Mouse (Mus musculus): ENCODE measurements at regions not wholly inside any gene's neighbourhood (a gene's known extent, or its start where the extent isn't known, plus 50 kb on each side); places are given as distances from the start of the nearest gene placed in this dataset.

DNA sequence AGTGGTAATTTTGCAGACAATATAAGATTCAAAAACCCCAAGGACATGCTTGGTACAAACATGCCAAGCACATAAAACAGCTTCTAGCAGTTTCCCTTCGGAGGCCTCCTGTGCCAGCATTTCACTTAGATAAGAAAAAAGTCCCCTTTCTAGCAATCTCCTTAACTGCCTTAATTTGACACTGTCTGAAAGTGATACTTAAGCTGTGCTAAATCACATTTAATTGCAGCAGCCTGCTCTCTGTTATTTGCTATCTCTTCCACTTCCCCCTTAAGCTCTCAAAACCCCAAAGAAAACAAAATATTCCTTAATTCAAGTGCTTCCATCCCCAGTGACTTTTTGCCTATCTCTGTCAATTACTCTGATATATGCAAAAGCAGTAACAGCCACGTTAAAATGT, 86.9 kb upstream of the Prokr2 start:
- no peak overlapping the region for H3K4me3 ChIP-seq
- no peaks in the 10 kb centered on the region for H3K36me3 ChIP-seq
- H3K9ac ChIP-seq: no peak overlapping the region
- ATAC-seq (ENCODE audit: insufficient number of reproducible peaks, insufficient read depth, low FRiP score, low TSS enrichment): no peak
- peaks cover 6% of the 10 kb centered on the region for H3K4me1 ChIP-seq
- no peaks in the 10 kb centered on the region for H3K9me3 ChIP-seq
- 20% methylated on average over 2 of the region's 2 CpGs for WGBS
- no peaks in the 10 kb centered on the region; the same call in 1 of the 2 replicates for H3K27me3 ChIP-seq
- no peak overlapping the region for H3K27ac ChIP-seq
- H3K4me2 ChIP-seq (replicated peaks): no peak overlapping the region

DNA sequence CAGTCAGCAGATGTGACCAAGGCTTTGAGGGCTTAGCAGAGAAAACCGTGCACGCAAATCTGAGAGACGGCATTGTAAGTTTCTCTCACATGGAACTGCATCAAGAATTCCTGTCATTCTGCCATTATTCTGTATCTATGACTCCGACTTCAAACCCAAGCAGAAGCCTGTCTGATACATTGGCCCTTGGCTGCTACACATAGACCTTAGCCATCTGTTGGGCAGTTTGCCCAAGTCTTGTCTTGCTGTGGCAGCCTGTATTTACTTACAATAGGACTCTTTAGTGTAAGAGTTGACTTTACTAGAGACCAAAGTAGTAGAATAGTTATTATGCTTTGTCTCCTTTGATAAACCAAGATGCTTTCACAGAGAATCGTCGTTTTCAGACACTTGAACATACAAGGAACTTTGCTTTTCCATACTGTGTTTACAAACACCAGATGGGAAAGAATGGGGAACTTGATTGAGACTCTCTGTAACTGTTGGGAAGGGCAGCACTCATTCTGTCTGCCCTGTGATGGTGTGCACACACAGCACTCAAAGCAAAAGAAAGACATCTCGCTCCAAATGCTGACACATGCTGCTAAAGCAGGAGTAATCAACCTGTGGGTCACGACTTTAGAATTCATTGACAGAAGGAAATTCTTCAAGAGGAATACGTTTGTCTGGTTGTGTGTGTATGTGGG, 83.9 kb upstream of the Prokr2 start:
- Histone ChIP-seq H3K36me3 (no peaks in the 10 kb centered on the region), H3K9me3 (no peaks in the 10 kb centered on the region), H3K27me3 (no peaks in the 10 kb centered on the region), H3K4me1 (peaks cover 6% of the 10 kb centered on the region), H3K9ac (no peak overlapping the region), H3K27ac (no peak overlapping the region), H3K4me2 (replicated peaks) (no peak overlapping the region), H3K4me3 (no peak overlapping the region)
- WGBS: 87% methylated on average over 9 of the region's 9 CpGs
- no peak for ATAC-seq (ENCODE audit: insufficient number of reproducible peaks, insufficient read depth, low FRiP score, low TSS enrichment)

DNA sequence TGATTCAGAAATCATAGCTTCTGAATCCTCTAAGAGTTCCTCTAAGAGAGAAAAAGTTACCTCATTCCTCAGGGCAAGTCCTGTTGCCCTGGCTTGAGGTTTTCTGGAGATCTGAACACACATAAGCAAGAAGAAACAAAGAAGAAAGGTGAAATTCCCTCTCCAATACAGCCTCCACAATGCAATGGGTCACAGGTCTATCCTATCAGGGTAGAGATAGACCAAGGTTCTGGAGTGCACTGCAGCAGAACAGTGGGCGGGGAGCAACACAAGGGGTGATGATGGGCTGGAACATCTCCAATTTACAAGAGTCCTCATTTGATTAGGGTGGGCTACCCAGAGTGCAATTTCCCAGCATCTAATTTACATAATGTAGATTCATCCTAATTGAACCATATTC, 69.8 kb upstream of the Prokr2 start:
- Histone ChIP-seq H3K9me3 (no peaks in the 10 kb centered on the region), H3K9ac (no peak overlapping the region), H3K36me3 (no peaks in the 10 kb centered on the region), H3K4me3 (no peak overlapping the region), H3K4me1 (no peaks in the 10 kb centered on the region), H3K27me3 (no peaks in the 10 kb centered on the region), H3K27ac (no peak overlapping the region), H3K4me2 (replicated peaks) (no peak overlapping the region)
- ATAC-seq (ENCODE audit: insufficient number of reproducible peaks, insufficient read depth, low FRiP score, low TSS enrichment): no peak
- WGBS: 96% methylated on average over 1 of the region's 1 CpGs

DNA sequence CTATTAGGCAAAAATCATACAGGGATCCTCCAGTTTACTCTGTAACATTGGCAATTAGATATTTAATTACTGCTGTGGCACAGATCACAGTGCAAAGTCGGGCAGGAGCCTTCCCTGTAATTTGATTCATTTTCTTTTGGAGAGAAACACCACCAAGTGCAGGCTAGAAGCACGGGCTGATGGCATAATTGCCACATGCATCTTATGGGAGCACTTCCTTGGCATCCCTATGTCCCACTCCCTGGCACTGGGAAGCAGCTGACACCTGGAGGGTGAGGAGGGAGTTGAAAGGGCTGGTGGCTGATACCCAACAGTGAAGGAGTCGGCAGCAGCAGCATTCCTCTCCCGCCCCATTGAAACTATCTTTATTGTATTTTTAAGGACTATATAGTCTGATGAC, 64.1 kb upstream of the Prokr2 start:
- no peak overlapping the region for H3K4me2 ChIP-seq (replicated peaks)
- H3K4me1 ChIP-seq: peaks cover 7% of the 10 kb centered on the region; the same call in 1 of the 2 replicates
- no peak overlapping the region for H3K4me3 ChIP-seq
- no peak overlapping the region for H3K27ac ChIP-seq
- ATAC-seq (ENCODE audit: insufficient number of reproducible peaks, insufficient read depth, low FRiP score, low TSS enrichment): no peak
- H3K36me3 ChIP-seq: no peaks in the 10 kb centered on the region
- WGBS: 64% methylated on average over 4 of the region's 4 CpGs
- H3K27me3 ChIP-seq: no peaks in the 10 kb centered on the region
- H3K9me3 ChIP-seq: no peaks in the 10 kb centered on the region
- H3K9ac ChIP-seq: no peak overlapping the region

DNA sequence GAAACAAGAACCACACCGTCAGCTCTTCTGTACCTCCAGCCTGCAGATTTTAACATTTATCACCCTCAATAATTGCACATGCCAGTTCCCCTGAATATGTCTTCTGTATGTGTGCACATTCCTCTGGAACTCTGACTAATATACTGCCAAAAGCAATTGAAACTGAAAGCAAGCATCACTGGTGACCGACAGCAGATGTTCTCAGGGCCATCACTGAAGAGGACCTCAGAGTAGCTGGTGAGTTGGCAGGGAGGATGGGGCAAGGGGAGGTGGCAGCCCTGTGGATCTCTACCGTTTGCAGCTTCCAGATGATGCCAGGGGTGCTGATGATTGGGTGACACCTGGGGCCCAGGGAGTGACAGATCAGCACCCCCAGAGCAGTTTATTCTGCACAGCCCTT, 62.6 kb upstream of the Prokr2 start:
- Histone ChIP-seq H3K4me3 (no peak overlapping the region), H3K9me3 (no peaks in the 10 kb centered on the region), H3K27ac (no peak overlapping the region), H3K4me2 (replicated peaks) (no peak overlapping the region), H3K4me1 (peaks cover 7% of the 10 kb centered on the region; the same call in 1 of the 2 replicates), H3K36me3 (no peaks in the 10 kb centered on the region), H3K9ac (no peak overlapping the region), H3K27me3 (no peaks in the 10 kb centered on the region)
- WGBS: 65% methylated on average over 3 of the region's 3 CpGs
- no peak for ATAC-seq (ENCODE audit: insufficient number of reproducible peaks, insufficient read depth, low FRiP score, low TSS enrichment)

DNA sequence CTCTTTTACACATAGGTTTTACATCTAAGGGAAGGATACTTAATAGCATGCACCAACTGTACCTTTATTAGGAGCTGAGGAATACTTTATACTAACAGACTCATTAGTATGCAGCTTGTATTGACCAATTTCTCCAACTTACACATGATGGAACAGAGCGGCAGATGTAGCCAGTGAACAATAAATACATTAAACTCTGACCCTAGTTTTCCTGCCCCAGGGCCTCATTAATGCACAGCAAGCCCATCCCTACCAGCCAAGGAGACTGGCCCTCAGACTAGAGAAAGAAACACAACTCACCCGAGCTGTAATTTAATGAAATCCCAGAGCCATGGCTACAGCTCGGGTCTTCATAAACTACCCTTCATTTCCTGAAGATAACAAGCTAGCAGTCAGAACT, 60.8 kb upstream of the Prokr2 start:
- Histone ChIP-seq H3K36me3 (no peaks in the 10 kb centered on the region), H3K4me1 (peaks cover 10% of the 10 kb centered on the region; the same call in 1 of the 2 replicates), H3K27me3 (no peaks in the 10 kb centered on the region), H3K9ac (no peak overlapping the region), H3K4me3 (no peak overlapping the region), H3K27ac (no peak overlapping the region), H3K4me2 (replicated peaks) (no peak overlapping the region), H3K9me3 (no peaks in the 10 kb centered on the region)
- 35% methylated on average over 3 of the region's 3 CpGs for WGBS
- no peak for ATAC-seq (ENCODE audit: insufficient number of reproducible peaks, insufficient read depth, low FRiP score, low TSS enrichment)

DNA sequence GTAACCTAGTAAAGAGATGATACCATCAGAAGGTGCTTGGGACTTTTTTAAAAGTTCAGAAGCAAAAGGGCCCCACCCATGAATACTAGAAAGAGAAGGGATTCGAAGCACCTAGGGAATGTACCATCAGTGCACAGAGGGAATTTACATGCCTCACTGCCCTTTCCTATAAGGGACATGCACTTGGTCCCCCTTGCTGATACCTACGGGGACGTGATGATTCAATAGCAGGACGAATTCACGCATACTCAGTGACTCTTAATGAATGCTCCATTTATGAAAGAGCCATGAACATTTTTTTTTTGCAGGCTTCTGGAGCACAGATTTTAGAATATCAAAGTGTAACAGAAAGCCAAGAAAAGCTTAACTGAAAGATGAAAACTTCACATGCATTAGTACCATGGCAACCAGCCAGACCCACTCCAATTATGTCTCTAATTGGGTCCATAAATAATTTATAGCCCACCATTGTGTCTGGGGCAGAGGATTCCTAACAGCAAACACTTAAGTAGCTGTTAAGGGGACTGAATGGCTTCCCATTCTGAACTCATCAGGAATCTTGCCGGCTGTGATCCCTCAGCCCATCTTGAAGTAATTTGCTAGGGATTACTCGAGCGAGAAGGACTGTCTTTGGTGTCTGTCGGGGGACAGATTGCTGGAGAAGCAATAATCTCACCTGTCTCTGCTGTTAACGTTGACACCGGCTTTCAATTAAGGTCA, 59.4 kb upstream of the Prokr2 start:
- ATAC-seq (ENCODE audit: insufficient number of reproducible peaks, insufficient read depth, low FRiP score, low TSS enrichment): peak; percentile 23; the same call in 1 of the 2 replicates
- Histone ChIP-seq H3K27me3 (no peaks in the 10 kb centered on the region), H3K4me1 (peaks cover 10% of the 10 kb centered on the region; the same call in 1 of the 2 replicates), H3K4me3 (no peak overlapping the region), H3K27ac (peak overlapping the region; percentile 19; the same call in 1 of the 2 replicates), H3K36me3 (no peaks in the 10 kb centered on the region), H3K4me2 (replicated peaks) (no peak overlapping the region), H3K9me3 (no peaks in the 10 kb centered on the region), H3K9ac (no peak overlapping the region)
- WGBS: 31% methylated on average over 11 of the region's 11 CpGs
